Mouse (Mus musculus) left cerebral cortex, postnatal 14 days (tissue): ENCODE measurements around the gene Gm21294. TPM values are rescaled to one million over a fixed set of nuclear protein-coding genes. Genes with fewer than 3 reads are reported as not detected.
"Not testable (repeated sequence)": the region's sequence is repeated elsewhere in the genome, so short reads cannot be mapped to it uniquely, and the experiment has no call there.

Experiments used
- DNase-seq, 2 experiments: peaks; one replicate each; pipeline ENCODE4 v3.0.0; 2021 to 2022; ENCODE audit warnings: low spot score in 2 of 2, mixed read lengths in 1 of 2
- intact Hi-C: fragments of 180-260 bp; cut with DNase I; formaldehyde crosslinking; loops from one replicate; pipeline ENCODE4 v1.15.1; 2025
- long read RNA-seq, 2 experiments: library from polyadenylated mRNA; stranded (forward); transcript quantifications; one replicate each; pipeline ENCODE4 v2.0.0; 2021
- total RNA-seq, 2 experiments: library from RNA; stranded (reverse); gene quantifications; 2 replicates each; pipeline ENCODE4 v1.2.3; 2021

Gm21294 gene
- total RNA-seq, result not detected
- long read RNA-seq, experiment 1, result 0 reads
- long read RNA-seq, experiment 2, result 0 reads

DNA sequence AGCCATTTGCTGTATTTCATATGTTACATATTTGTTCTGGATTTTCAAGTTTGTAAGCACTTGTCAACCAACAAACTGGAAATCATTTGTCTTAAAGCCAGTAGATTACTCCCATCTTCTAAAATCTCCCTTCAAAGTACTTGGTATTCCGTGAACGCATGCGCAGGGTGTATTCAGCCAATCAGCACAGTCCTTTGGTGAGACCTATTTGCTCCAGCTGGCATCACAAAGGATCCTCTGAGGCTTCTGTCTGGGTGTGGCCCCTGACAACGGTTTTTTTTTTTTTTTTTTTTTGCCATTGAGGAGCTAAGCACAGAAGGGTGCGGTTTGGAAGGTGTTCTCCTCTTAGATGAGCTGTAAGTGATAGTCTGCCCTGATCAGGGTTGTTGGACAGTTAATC lies at the start of gene Gm21294:
TSS of gene Gm21294 (plus strand) at position 301 of the 400 bp plus-strand sequence.
- intact Hi-C loops, DNase-seq: not testable (repeated sequence)

DNA sequence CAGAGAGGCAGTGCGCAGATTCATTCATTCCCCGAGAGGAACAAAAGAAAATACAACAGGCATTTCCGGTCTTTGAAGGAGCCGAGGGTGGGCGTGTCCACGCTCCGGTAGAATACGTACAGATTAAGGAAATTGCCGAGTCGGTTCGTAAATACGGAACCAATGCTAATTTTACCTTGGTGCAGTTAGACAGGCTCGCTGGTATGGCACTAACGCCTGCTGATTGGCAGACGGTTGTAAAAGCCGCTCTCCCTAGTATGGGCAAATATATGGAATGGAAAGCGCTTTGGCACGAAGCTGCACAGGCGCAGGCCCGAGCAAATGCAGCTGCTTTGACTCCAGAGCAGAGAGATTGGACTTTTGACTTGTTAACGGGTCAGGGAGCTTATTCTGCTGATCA lies 73.6 kb downstream of the Gm21294 start:
- intact Hi-C loops, result not testable (repeated sequence)
- peak; percentile 2 to 5 for DNase-seq
